Mouse (Mus musculus) granulocyte monocyte progenitor cell, adult 5-6 weeks (primary cell): Measurements from ENCODE around the gene Fam90a1a. TPM values are rescaled to one million over a fixed set of nuclear protein-coding genes. Genes with fewer than 3 reads are reported as not detected.
A peak's percentile ranks its signal among the peaks of the same experiment; 100 is the strongest.

ENCODE experiments used
- ATAC-seq: replicated peaks from 2 replicates; pipeline ENCODE4 v1.8.0; 2016; ENCODE audit warnings: mild to moderate bottlenecking, moderate TSS enrichment, inconsistent platforms; ENCODE audit not compliant: poor library complexity, severe bottlenecking
- total RNA-seq, 2 experiments: library from RNA; stranded (forward) in 1 of 2; stranded (reverse) in 1 of 2; fragments of 200-712, 200-1000 nt in 1 of 2; fragments of >200 nt in 1 of 2; fragmentation: Nextera tagmentation in 1 of 2; gene quantifications; 2 replicates each; pipeline ENCODE4 v1.2.3; 2014 to 2017

Gene Fam90a1a
- total RNA-seq, 2 experiments from 2014 or later, result not detected

- peak; percentile 74 for ATAC-seq
These were observed 54.7 kb downstream of the Fam90a1a start for GRCm38 (mm10) chr8:22013034-22013707.

Other genes with a start within 250 kb of the Fam90a1a start
- gene Defa24, start 224.2 kb upstream of the Fam90a1a start, total RNA-seq (2014; fragmentation: Nextera tagmentation), result not detected in 2 replicates
- gene Defa24, start 224.2 kb upstream of the Fam90a1a start, total RNA-seq (2017), result not detected in 2 replicates
- gene Defb50, start 135.2 kb upstream of the Fam90a1a start, total RNA-seq (2014; fragmentation: Nextera tagmentation), result not detected in 2 replicates
- not detected in 2 replicates for gene Defb50, start 135.2 kb upstream of the Fam90a1a start, total RNA-seq (2017)
- not detected in 2 replicates for gene Defb2, start 118.8 kb upstream of the Fam90a1a start, total RNA-seq (2014; fragmentation: Nextera tagmentation)
- not detected in 2 replicates for gene Defb2, start 118.8 kb upstream of the Fam90a1a start, total RNA-seq (2017)
- gene Defb10, start 99.8 kb upstream of the Fam90a1a start, total RNA-seq (2014; fragmentation: Nextera tagmentation), result not detected in 2 replicates
- gene Defb10, start 99.8 kb upstream of the Fam90a1a start, total RNA-seq (2017), result not detected in 2 replicates
- gene Defb9, start 73.3 kb upstream of the Fam90a1a start, total RNA-seq (2014; fragmentation: Nextera tagmentation), result not detected in 2 replicates
- gene Defb9, start 73.3 kb upstream of the Fam90a1a start, total RNA-seq (2017), result not detected in 2 replicates
- not detected in 2 replicates for gene Defb11, start 52.3 kb upstream of the Fam90a1a start, total RNA-seq (2014; fragmentation: Nextera tagmentation)
- gene Defb11, start 52.3 kb upstream of the Fam90a1a start, total RNA-seq (2017), result not detected in 2 replicates
- gene Defb15, start 26.0 kb upstream of the Fam90a1a start, total RNA-seq (2014; fragmentation: Nextera tagmentation), result not detected in 2 replicates
- not detected in 2 replicates for gene Defb15, start 26.0 kb upstream of the Fam90a1a start, total RNA-seq (2017)
- gene Defb35, start 20.4 kb upstream of the Fam90a1a start, total RNA-seq (2014; fragmentation: Nextera tagmentation), result not detected in 2 replicates
- not detected in 2 replicates for gene Defb35, start 20.4 kb upstream of the Fam90a1a start, total RNA-seq (2017)
- gene Defb13, start 12.0 kb upstream of the Fam90a1a start, total RNA-seq (2014; fragmentation: Nextera tagmentation), result not detected in 2 replicates
- gene Defb13, start 12.0 kb upstream of the Fam90a1a start, total RNA-seq (2017), result not detected in 2 replicates
- not detected in 2 replicates for gene Ccdc70, start 11.1 kb downstream of the Fam90a1a start, total RNA-seq (2014; fragmentation: Nextera tagmentation)
- not detected in 2 replicates for gene Ccdc70, start 11.1 kb downstream of the Fam90a1a start, total RNA-seq (2017)
- 0.32 and 0.53 TPM in 2 replicates for gene Atp7b, start 101.6 kb downstream of the Fam90a1a start, total RNA-seq (2014; fragmentation: Nextera tagmentation)
- 0.22 and 0.31 TPM in 2 replicates for gene Atp7b, start 101.6 kb downstream of the Fam90a1a start, total RNA-seq (2017)
- 9.6 and 11.4 TPM in 2 replicates for gene Alg11, start 102.0 kb downstream of the Fam90a1a start, total RNA-seq (2014; fragmentation: Nextera tagmentation)
- 13.5 and 19.4 TPM in 2 replicates for gene Alg11, start 102.0 kb downstream of the Fam90a1a start, total RNA-seq (2017)
- gene Nek5, start 166.3 kb downstream of the Fam90a1a start, total RNA-seq (2014; fragmentation: Nextera tagmentation), result not detected in 2 replicates
- not detected in 2 replicates for gene Nek5, start 166.3 kb downstream of the Fam90a1a start, total RNA-seq (2017)
- 1.1 and 1.9 TPM in 2 replicates for gene Nek3, start 207.7 kb downstream of the Fam90a1a start, total RNA-seq (2014; fragmentation: Nextera tagmentation)
- 3.1 and 7.2 TPM in 2 replicates for gene Nek3, start 207.7 kb downstream of the Fam90a1a start, total RNA-seq (2017)
- 35.7 and 43.3 TPM in 2 replicates for gene Ckap2, start 227.1 kb downstream of the Fam90a1a start, total RNA-seq (2014; fragmentation: Nextera tagmentation)
- gene Ckap2, start 227.1 kb downstream of the Fam90a1a start, total RNA-seq (2017), result 32.7 and 39.6 TPM in 2 replicates
- gene Vps36, start 234.1 kb downstream of the Fam90a1a start, total RNA-seq (2014; fragmentation: Nextera tagmentation), result 30.2 and 45.5 TPM in 2 replicates
- 44.6 and 50.3 TPM in 2 replicates for gene Vps36, start 234.1 kb downstream of the Fam90a1a start, total RNA-seq (2017)